Mouse (Mus musculus): ENCODE results near the gene Cacnb1. TPM values are rescaled to one million over a fixed set of nuclear protein-coding genes. Genes with fewer than 3 reads are reported as not detected.

The Cacnb1 gene
- total RNA-seq, 2 experiments from 2014 or later = 6.9 to 8.4 TPM

GRCm38 (mm10) chr11:98040975-98041374, 18.1 kb upstream of the Cacnb1 start:
- no peak for DNase-seq

- DNase-seq = no peak
These were observed 15.0 kb upstream of the Cacnb1 start for GRCm38 (mm10) chr11:98037871-98038270.

DNA sequence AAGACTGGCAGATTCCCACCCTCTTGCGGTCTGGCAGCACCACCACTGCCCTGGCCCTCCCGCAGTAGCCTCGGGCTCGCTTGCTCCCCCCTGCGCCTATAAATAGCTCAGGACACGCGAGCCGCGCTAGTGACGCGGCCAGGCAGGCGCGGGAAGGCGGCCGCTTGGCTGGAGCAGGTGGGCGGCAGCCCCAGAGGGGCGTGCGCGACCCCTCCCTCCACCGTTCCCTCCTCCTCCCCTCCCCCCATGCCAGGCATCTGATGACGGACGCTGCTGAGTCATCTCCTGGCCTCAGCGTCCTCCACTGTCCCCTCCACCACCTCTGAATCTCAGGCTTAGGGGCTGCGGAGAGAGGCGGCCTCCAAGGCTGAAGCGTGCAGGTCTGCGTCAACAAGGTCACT, 13.1 kb upstream of the Cacnb1 start:
- DNase-seq = peak; percentile 52 to 75

DNA sequence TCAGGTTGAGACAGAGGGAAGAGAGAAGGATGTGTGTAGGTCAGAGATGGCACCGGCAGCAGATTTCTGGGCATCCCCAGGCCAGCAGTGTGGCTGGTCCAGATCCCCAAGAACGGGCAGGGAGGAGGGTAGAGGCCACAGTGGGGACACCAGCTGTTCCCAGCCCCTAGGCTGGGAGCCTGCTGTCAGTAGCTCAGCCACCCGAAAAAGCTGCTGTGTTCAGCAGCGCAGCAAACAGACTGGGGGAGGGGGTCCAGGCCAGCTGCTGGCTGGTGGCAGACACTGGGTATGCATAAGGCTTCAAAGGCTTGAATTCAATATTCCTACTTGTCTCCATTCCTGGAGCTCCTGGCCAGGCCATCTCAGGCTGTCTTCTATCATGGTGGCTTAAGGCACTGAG, 12.0 kb upstream of the Cacnb1 start:
- DNase-seq = no peak

DNA sequence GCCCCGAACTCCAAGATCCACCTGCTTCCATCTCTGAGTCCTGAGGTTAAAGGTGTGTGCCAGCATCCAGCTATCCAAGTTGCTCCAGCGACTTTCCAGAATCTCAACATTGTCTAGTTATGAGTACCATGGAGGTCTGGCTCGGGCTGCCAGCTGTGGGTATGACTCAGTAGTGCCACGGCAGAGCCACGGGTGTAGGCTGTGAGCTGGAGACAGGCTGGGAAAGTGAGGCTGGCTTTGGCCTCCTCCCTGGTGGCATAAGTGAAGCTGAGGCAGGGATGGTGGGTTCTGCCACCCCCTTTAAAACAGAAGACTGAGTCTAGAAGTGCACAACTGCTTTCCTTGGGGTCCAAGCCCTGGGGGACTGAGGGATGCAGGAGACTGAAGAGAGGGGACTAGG, 11.2 kb upstream of the Cacnb1 start:
- DNase-seq = no peak

- DNase-seq = peak; percentile 82
These were observed 8.6 kb upstream of the Cacnb1 start for GRCm38 (mm10) chr11:98031443-98031770.

DNA sequence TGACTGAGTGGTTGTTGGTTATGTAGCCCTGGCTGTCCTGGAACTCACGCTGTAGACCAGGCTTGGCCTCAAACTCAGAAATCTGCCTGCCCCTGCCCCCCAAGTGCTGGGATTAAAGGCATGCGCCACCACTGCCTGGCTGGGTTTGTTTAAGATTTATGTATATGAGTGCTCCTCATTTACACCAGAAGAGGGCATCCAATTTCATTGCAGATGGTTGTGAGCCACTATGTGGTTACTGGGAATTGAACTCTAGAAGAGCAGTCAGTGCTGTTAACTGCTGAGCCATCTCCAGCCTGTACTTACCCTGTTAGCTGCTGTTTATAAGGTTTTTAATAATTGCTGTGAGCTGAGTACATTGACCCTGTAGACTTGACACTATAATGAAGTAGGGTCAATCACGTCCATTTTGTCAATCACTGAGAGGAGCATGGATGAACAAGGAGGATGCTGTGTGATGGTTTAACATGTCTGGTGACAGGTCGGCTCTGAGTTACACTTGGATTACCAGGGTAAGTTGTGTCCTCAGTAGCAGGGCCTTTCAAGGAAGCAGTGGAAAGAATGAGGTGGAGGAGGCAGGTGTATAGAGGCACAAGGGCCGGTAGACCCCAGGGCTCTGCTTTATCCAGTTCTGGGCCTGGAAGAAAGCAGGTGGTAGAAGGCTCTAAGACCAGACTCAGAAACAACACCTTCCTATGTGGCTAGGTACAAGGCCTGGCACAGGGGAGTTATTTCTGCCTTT, 8.0 kb upstream of the Cacnb1 start:
- DNase-seq = no peak

GRCm38 (mm10) chr11:98027785-98028184, 5.0 kb upstream of the Cacnb1 start:
- no peak for DNase-seq

DNA sequence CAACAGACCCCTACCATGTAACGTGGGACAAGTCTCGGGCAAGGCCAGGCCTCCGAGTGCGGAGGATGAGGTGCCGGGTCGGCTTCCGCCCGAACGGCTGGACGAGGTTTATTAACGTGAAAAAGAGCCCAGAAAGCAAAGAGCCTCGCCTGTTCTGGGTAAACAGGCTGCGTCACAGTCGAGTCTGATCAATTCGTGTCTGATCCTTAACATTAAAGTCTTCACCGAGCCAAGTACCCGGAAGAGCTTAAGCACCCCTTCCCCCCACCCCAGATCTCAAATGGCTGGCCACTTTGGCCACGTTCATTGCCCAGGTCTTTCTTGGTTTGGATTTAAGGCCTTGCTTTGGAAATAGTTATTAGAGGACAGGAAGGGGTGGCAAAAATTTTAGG, 4.5 kb upstream of the Cacnb1 start:
- no peak for DNase-seq

GRCm38 (mm10) chr11:98026570-98027296, 3.9 kb upstream of the Cacnb1 start, which contains the start of gene Rpl19:
Gene Rpl19 (plus strand): TSS chr11:98026710.
- DNase-seq = peak; percentile 92 to 93

DNA sequence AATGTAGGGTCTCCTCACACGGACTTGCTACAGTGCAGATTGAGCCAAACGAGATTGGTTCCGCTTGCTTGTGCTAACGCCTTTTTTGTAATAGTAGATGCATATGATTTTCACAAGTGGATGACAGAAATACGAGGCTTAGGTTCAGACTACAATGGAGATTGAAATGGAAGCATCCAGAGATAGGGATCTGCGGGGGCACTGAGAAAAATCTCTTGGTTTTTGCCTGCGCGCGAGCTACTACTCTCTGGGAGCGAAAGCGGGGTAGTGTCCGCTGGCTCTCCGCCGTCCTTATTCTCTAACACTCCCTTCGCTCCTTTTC, 3.4 kb upstream of the Cacnb1 start:
- DNase-seq = no peak

DNA sequence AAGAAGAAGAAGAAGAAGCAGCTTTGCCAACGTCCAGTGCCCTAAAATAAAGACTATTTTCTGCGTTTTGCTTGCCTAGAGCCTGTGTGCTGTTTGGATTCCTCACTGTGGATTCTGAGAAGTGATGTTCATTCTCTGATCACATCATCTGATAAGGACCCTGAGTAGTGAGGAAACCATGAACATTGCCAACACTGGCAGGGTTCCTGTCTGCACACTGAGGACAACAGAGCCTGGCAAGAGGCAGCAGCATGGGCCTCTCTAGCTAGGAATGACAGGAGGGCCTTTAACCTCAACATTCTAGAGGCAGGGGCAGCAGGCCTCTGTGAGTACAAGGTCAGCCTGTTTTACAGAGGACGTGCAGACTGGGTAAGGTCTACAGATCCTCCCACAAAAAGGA, 1.7 kb upstream of the Cacnb1 start:
- no peak for DNase-seq

DNA sequence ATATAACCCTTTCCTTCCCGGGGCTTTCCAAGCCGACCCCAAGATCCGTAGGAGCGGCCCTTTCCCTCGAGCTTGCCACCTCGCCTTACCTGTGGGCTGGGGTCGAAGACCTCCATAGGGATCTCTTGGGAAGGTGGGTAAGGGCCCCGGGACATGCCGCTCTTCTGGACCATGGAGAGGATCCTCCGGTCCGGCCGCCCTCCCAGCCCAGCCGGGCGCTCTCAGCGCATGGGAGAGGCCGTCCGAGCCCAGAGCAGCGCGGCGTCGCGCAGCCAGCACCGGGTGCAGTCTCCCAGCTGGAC, 630 bp downstream of the Cacnb1 start:
- DNase-seq = no peak

DNA sequence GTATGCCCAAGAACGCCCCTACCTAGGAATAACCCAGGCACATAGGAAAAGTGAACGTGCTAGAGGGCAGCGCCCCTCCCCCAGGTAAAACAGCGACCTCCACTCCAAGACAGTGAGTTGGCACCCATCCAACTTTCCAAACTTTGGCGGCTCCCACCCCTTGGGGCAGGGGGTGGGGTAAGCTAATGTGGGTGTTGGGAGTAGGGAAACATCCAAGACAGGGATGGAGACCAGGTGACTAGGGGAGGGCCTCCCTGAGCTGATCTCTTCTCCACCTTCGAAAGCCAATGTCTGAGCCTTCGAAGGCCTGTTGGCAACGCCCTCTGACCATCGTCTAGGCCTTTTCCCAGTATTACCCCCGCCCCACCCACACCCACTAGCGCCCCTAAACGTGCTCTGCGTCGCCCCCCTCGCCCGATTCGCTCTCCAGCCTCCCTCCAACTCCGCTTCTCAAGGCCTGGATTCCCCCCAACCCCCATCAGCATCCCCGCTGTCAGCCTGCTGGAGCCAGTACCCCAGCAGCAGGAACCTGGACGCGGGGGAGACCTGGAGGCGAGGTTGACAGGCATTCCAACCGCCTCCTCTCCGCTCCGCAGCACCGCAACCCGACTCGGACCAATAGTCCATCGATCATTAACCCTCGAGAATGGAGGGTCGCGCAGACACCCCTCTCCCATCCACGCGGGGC, 1.1 kb downstream of the Cacnb1 start:
- DNase-seq = peak; percentile 46 to 55

DNA sequence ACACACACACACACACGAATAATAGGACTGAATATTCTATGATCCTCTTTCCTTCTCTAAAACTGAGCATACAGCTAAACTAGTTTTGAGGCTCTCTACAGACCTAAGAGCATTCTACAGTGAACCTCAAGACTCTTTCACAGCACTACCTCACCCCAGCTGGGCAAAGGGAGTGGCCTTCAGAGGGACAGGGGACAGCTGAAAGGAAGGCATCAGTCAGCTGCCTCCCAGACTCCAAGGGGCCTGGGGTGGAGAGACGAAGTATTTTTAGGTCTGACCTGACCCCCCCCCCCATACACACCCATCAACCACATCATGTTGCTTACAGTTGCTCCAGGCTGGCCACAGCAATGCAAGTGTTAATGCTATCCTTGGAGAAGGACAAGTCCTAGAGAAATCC, 1.7 kb downstream of the Cacnb1 start:
- no peak for DNase-seq

DNA sequence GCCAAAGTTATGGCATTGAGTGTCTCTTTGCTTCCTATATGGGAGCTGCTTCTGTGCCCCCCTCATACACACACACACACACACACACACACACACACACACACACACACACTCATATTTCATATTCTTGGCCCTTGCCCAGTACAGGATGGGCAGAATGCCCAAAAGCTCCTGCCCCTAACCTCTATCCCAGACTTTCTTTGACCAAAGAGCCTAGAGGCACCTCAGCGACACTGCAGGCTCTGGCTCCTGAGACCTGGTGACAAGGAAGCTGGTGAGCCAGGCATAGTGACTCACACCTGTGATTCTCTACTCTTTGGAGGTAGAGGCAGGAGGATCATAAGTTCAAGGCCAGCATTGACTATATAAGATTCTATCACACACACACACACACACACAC, 2.1 kb downstream of the Cacnb1 start:
- DNase-seq = peak; percentile 23 to 32

- DNase-seq = no peak
These were observed 2.8 kb downstream of the Cacnb1 start for GRCm38 (mm10) chr11:98019883-98020610.

DNA sequence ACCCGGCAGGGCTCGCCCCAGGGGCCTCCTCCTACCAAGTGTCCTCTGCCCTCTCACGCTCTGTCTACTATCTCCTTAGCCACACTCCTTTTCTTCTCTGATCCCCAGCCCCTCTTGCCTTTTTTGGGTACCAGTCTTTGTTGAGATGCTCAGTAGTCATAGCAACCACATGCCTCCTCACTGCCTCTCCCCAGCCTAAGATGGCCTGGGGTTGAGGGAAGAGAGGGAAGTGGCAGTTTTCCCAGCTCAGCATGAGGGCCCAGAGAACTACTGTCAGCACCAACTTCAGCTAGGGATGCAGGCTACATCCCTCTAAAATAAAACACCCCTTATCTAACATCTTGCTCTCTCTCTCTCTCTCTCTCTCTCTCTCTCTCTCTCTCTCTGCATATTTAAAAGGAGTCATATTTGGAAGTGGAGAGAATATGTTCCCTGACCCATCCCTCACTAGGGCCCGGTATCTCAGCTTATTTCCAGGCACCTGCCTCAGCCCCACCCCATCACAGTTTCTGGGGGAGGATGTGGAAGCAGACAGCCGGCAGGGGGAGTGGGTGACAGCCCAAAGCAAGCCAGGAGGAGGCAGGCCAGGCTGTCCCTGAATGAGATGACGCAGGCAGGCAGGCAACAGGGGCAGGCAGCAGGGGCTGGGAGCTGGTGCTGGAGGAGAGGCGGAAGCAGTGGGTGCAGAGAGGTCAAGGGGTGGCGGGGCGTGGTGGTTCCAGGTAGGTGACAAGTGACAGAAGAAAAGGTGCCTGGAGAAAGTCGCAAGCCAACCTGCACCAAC, 3.8 kb downstream of the Cacnb1 start:
- peak in 1 of 2 experiments; percentile 13 for DNase-seq

- DNase-seq = no peak
These were observed 4.6 kb downstream of the Cacnb1 start for GRCm38 (mm10) chr11:98018222-98018621.

- no peak for DNase-seq
These were observed 6.0 kb downstream of the Cacnb1 start for GRCm38 (mm10) chr11:98016824-98017223.

- DNase-seq = no peak
These were observed 6.7 kb downstream of the Cacnb1 start for GRCm38 (mm10) chr11:98016177-98016576.

DNA sequence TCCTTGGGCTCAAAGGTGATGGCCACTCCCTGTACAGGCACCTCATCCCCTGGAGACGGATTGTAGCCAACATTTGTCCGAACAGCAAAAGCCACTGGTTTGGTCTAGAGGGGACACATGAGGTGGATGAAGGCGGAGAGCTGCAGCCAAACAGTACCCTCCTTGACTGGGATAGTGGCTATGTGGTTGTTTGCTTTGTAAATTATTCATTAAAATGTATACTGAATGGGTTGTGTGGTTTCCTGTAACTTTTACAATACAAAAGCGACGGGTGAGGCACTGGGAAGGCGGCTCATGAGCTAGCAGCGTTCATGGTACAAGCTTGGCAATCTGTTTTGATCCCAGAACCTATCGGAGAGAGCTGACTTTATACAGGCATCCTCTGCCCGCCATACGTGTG, 10.0 kb downstream of the Cacnb1 start:
- no peak for DNase-seq

All from adrenal gland, postnatal 36 days (tissue).